Comparison of ENCODE assay signal across 13 mouse cellular contexts in the genomic region with DNA sequence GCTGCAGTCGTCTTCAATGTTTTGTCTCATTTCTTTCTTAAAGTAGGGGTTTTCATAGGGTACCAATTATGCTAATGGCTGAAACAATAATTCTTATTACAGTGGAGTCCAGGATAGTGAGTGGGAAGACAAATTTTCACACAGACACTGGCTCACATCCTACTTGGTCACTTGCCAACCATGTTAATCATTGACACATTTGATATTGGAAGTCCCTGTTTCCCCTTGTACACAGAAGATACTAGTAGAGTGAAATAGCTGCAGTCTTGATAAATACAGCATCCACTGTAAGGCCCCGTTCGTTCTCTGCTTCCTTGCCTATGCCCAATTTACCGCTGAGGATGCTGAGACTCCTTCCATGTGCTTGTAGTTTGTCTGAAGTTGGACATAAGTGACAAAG. TPM values are rescaled to one million over a fixed set of nuclear protein-coding genes. Genes with fewer than 3 reads are reported as not detected.
DNase-seq lines count a peak whose midpoint lies in the region; ATAC-seq and TF ChIP-seq lines count a peak whose summit lies in the region.
"Had no signal": no experiment of that assay in that cellular context is flagged by ENCODE, and none has a peak within 500 bp of the region (broad histone marks: within the 10 kb centered on the region; RNA-seq: fewer than 3 reads in every experiment).

No protein-coding gene starts in this region.

- 79% methylated on average over 4 of the region's 4 CpGs for WGBS in embryonic facial prominence, embryonic 14.5 days
- WGBS in embryonic facial prominence, embryonic 10.5 days: 92% methylated on average over 4 of the region's 4 CpGs
- 38% methylated on average over 4 of the region's 4 CpGs for WGBS in liver, adult 2 months
- WGBS in kidney, postnatal 0 days: 78% methylated on average over 4 of the region's 4 CpGs
- whole genome bisulfite sequencing in stomach, embryonic 14.5 days: 89% methylated on average over 4 of the region's 4 CpGs
- WGBS in midbrain, embryonic 11.5 days: 88% methylated on average over 4 of the region's 4 CpGs
- 87% methylated on average over 4 of the region's 4 CpGs for WGBS in hindbrain, embryonic 16.5 days

- H3K27me3 ChIP-seq in embryonic facial prominence, embryonic 14.5 days (replicated peaks; ENCODE audit: control insufficient read depth, insufficient read depth, low read length): no peaks in the 10 kb centered on the region
- H3K27me3 ChIP-seq in embryonic facial prominence, embryonic 10.5 days (replicated peaks; ENCODE audit: low read depth, poor library complexity, severe bottlenecking): no peaks in the 10 kb centered on the region
- H3K27me3 ChIP-seq in liver, adult 2 months (ENCODE audit: control insufficient read depth, insufficient read depth, low read length): no peaks in the 10 kb centered on the region
- no peaks in the 10 kb centered on the region for H3K27me3 ChIP-seq in kidney, postnatal 0 days (ENCODE audit: insufficient read depth, low read length)
- no peaks in the 10 kb centered on the region for H3K27me3 ChIP-seq in stomach, embryonic 14.5 days (ENCODE audit: control insufficient read depth, insufficient read depth, low read length)
- no peaks in the 10 kb centered on the region for H3K27me3 ChIP-seq in midbrain, embryonic 11.5 days (ENCODE audit: control insufficient read depth, insufficient read depth, low read length)
- H3K27me3 ChIP-seq in hindbrain, embryonic 16.5 days (replicated peaks; ENCODE audit: control insufficient read depth, insufficient read depth, low read length): no peaks in the 10 kb centered on the region
- H3K27me3 ChIP-seq: forebrain, embryonic 15.5 days; midbrain, embryonic 12.5 days; neural tube, embryonic 13.5 days had no signal

- H3K27ac ChIP-seq in embryonic facial prominence, embryonic 14.5 days (replicated peaks; ENCODE audit: low read depth, low read length): no peak overlapping the region
- no peak overlapping the region for H3K27ac ChIP-seq in embryonic facial prominence, embryonic 10.5 days (replicated peaks)
- H3K27ac ChIP-seq in liver, adult 2 months (replicated peaks; ENCODE audit: insufficient read depth, low read depth, low read length): no peak overlapping the region
- H3K27ac ChIP-seq in kidney, postnatal 0 days: no peak overlapping the region
- no peak overlapping the region for H3K27ac ChIP-seq in stomach, embryonic 14.5 days (ENCODE audit: low read length)
- no peak overlapping the region for H3K27ac ChIP-seq in midbrain, embryonic 11.5 days (ENCODE audit: low read depth, low read length)
- H3K27ac ChIP-seq in hindbrain, embryonic 16.5 days (ENCODE audit: low read depth, low read length): no peak overlapping the region
- H3K27ac ChIP-seq: forebrain, embryonic 15.5 days; midbrain, embryonic 12.5 days; neural tube, embryonic 13.5 days had no signal

- H3K9ac ChIP-seq in embryonic facial prominence, embryonic 14.5 days (ENCODE audit: low read depth, low read length): no peak overlapping the region
- H3K9ac ChIP-seq in liver, adult 2 months (ENCODE audit: low read depth, low read length): peak overlapping the region; percentile 45; the same call in 1 of the 2 replicates
- H3K9ac ChIP-seq in kidney, postnatal 0 days (ENCODE audit: low read depth, low read length): no peak overlapping the region
- no peak overlapping the region for H3K9ac ChIP-seq in stomach, embryonic 14.5 days (replicated peaks; ENCODE audit: low read depth, low read length)
- H3K9ac ChIP-seq in midbrain, embryonic 11.5 days (ENCODE audit: low read length): no peak overlapping the region
- no peak overlapping the region for H3K9ac ChIP-seq in hindbrain, embryonic 16.5 days (ENCODE audit: low read depth, low read length)
- H3K9ac ChIP-seq: forebrain, embryonic 15.5 days; midbrain, embryonic 12.5 days; neural tube, embryonic 13.5 days had no signal

- H3K79me2 ChIP-seq in liver, adult 2 months (ENCODE audit: control insufficient read depth, insufficient read depth, low read length): no peaks in the 10 kb centered on the region; the same call in 1 of the 2 replicates

- H3K36me3 ChIP-seq in embryonic facial prominence, embryonic 14.5 days (ENCODE audit: control insufficient read depth, insufficient read depth, low read length): no peaks in the 10 kb centered on the region
- no peaks in the 10 kb centered on the region for H3K36me3 ChIP-seq in embryonic facial prominence, embryonic 10.5 days (replicated peaks)
- H3K36me3 ChIP-seq in liver, adult 2 months (ENCODE audit: control insufficient read depth, insufficient read depth, low read length): no peaks in the 10 kb centered on the region; the same call in 1 of the 2 replicates
- H3K36me3 ChIP-seq in kidney, postnatal 0 days (ENCODE audit: insufficient read depth, low read length): no peaks in the 10 kb centered on the region
- H3K36me3 ChIP-seq in stomach, embryonic 14.5 days (ENCODE audit: control insufficient read depth, insufficient read depth, low read length): no peaks in the 10 kb centered on the region
- no peaks in the 10 kb centered on the region for H3K36me3 ChIP-seq in midbrain, embryonic 11.5 days (ENCODE audit: control insufficient read depth, insufficient read depth, low read length)
- no peaks in the 10 kb centered on the region for H3K36me3 ChIP-seq in hindbrain, embryonic 16.5 days (ENCODE audit: control insufficient read depth, insufficient read depth, low read length)
- H3K36me3 ChIP-seq: forebrain, embryonic 15.5 days; midbrain, embryonic 12.5 days; neural tube, embryonic 13.5 days had no signal

- H3K4me1 ChIP-seq in embryonic facial prominence, embryonic 14.5 days (ENCODE audit: control insufficient read depth, insufficient read depth, low read length): peaks cover 21% of the 10 kb centered on the region
- H3K4me1 ChIP-seq in embryonic facial prominence, embryonic 10.5 days: peaks cover 18% of the 10 kb centered on the region
- H3K4me1 ChIP-seq in liver, adult 2 months (ENCODE audit: control insufficient read depth, insufficient read depth, low read length): peaks cover 7% of the 10 kb centered on the region; the same call in 1 of the 2 replicates
- peaks cover 8% of the 10 kb centered on the region; the same call in 1 of the 2 replicates for H3K4me1 ChIP-seq in kidney, postnatal 0 days (replicated peaks; ENCODE audit: insufficient read depth, low read length)
- H3K4me1 ChIP-seq in stomach, embryonic 14.5 days (ENCODE audit: control insufficient read depth, insufficient read depth, low read length): peaks cover 13% of the 10 kb centered on the region; the same call in 1 of the 2 replicates
- H3K4me1 ChIP-seq in midbrain, embryonic 11.5 days (ENCODE audit: control insufficient read depth, insufficient read depth, low read length): no peaks in the 10 kb centered on the region
- H3K4me1 ChIP-seq in hindbrain, embryonic 16.5 days (ENCODE audit: control insufficient read depth, insufficient read depth, low read depth, low read length): peaks cover 7% of the 10 kb centered on the region; the same call in 1 of the 2 replicates

- peak overlapping the region; percentile 29; the same call in 1 of the 2 replicates for H3K4me2 ChIP-seq in embryonic facial prominence, embryonic 14.5 days (ENCODE audit: low read depth, low read length)
- H3K4me2 ChIP-seq in kidney, postnatal 0 days (ENCODE audit: low read length): peak overlapping the region; percentile 51; the same call in 1 of the 2 replicates
- peak overlapping the region; percentile 62; the same call in 1 of the 2 replicates for H3K4me2 ChIP-seq in stomach, embryonic 14.5 days (replicated peaks; ENCODE audit: low read depth, low read length)
- no peak overlapping the region for H3K4me2 ChIP-seq in midbrain, embryonic 11.5 days
- H3K4me2 ChIP-seq in hindbrain, embryonic 16.5 days (ENCODE audit: low read length): no peak overlapping the region
- H3K4me2 ChIP-seq: forebrain, embryonic 15.5 days; midbrain, embryonic 12.5 days; neural tube, embryonic 13.5 days had no signal

- TF ChIP-seq POLR2A in liver, adult 2 months (IDR thresholded peaks at IDR 0.05; ENCODE audit: extremely low read depth, insufficient read depth, low read length): no peak

- no peak for ATAC-seq in embryonic facial prominence, embryonic 14.5 days (ENCODE audit: low read depth)
- ATAC-seq in kidney, postnatal 0 days (replicated peaks; ENCODE audit: low FRiP score, low read depth): no peak
- ATAC-seq in stomach, embryonic 14.5 days (ENCODE audit: insufficient number of reproducible peaks, insufficient read depth, low FRiP score, low read depth): no peak
- no peak for ATAC-seq in midbrain, embryonic 11.5 days (ENCODE audit: low FRiP score)
- ATAC-seq in hindbrain, embryonic 16.5 days: no peak
- ATAC-seq: forebrain, embryonic 15.5 days had no signal

- H3K9me3 ChIP-seq in embryonic facial prominence, embryonic 14.5 days (ENCODE audit: control insufficient read depth, low read length): no peaks in the 10 kb centered on the region
- no peaks in the 10 kb centered on the region for H3K9me3 ChIP-seq in embryonic facial prominence, embryonic 10.5 days
- no peaks in the 10 kb centered on the region for H3K9me3 ChIP-seq in kidney, postnatal 0 days (replicated peaks; ENCODE audit: low read length)
- H3K9me3 ChIP-seq in stomach, embryonic 14.5 days (ENCODE audit: control insufficient read depth, low read depth, low read length): no peaks in the 10 kb centered on the region
- H3K9me3 ChIP-seq in midbrain, embryonic 11.5 days (ENCODE audit: control insufficient read depth, low read length): no peaks in the 10 kb centered on the region
- no peaks in the 10 kb centered on the region for H3K9me3 ChIP-seq in hindbrain, embryonic 16.5 days (ENCODE audit: control insufficient read depth, low read length)
- H3K9me3 ChIP-seq: forebrain, embryonic 15.5 days; midbrain, embryonic 12.5 days; neural tube, embryonic 13.5 days had no signal

- DNase-seq in embryonic facial prominence, embryonic 14.5 days (ENCODE audit: low spot score): no peak
- no peak for DNase-seq in embryonic facial prominence, embryonic 10.5 days (ENCODE audit: low spot score)
- peak; percentile 54 for DNase-seq in liver, adult 2 months (ENCODE audit: extremely low read depth, low read depth, low spot score)
- DNase-seq in liver: no peak
- no peak for DNase-seq in kidney, postnatal 0 days (ENCODE audit: low spot score)
- no peak for DNase-seq in midbrain, embryonic 11.5 days (ENCODE audit: low spot score, missing footprints)
- DNase-seq: embryo, embryonic 11 days; thymus, postnatal 25 days had no signal

- H3K4me3 ChIP-seq in embryonic facial prominence, embryonic 14.5 days (ENCODE audit: low read depth, low read length): no peak overlapping the region
- no peak overlapping the region for H3K4me3 ChIP-seq in embryonic facial prominence, embryonic 10.5 days
- H3K4me3 ChIP-seq in liver, adult 2 months (ENCODE audit: insufficient read depth, low read depth, low read length): peak overlapping the region; percentile 36
- no peak overlapping the region for H3K4me3 ChIP-seq in kidney, postnatal 0 days (replicated peaks; ENCODE audit: low read depth, low read length)
- H3K4me3 ChIP-seq in stomach, embryonic 14.5 days (ENCODE audit: low read depth, low read length): no peak overlapping the region
- H3K4me3 ChIP-seq in midbrain, embryonic 11.5 days (ENCODE audit: low read depth, low read length): no peak overlapping the region
- no peak overlapping the region for H3K4me3 ChIP-seq in hindbrain, embryonic 16.5 days (ENCODE audit: low read length)
- H3K4me3 ChIP-seq: forebrain, embryonic 15.5 days; midbrain, embryonic 12.5 days; neural tube, embryonic 13.5 days had no signal

- TF ChIP-seq CTCF in liver, adult 2 months (IDR thresholded peaks at IDR 0.05; ENCODE audit: low read depth, low read length): no peak
- TF ChIP-seq CTCF in kidney, postnatal 0 days (IDR thresholded peaks at IDR 0.05; ENCODE audit: low read depth): no peak

RNA-seq across cellular contexts. Expression of gene Cavin2, which starts 3.4 kb away (rescaled TPM):
- polyA plus RNA-seq in embryonic facial prominence, embryonic 14.5 days (2014; fragmentation: Nextera tagmentation; extraction: Ambion mirVana): 78.2 and 81.6 TPM in 2 replicates
- polyA plus RNA-seq in embryonic facial prominence, embryonic 10.5 days (2016; fragmentation: Nextera tagmentation; extraction: Ambion mirVana): 4.6 and 5.7 TPM in 2 replicates
- total RNA-seq in liver, adult 2 months (2014; rRNA removed): 17.6 and 18.1 TPM in 2 replicates
- 5.9 and 6.4 TPM in 2 replicates for polyA plus RNA-seq in liver, adult 2 months (2012; rRNA removed)
- polyA plus RNA-seq in kidney, postnatal 0 days (2015; fragmentation: Nextera tagmentation; extraction: Ambion mirVana): 30.8 and 32.1 TPM in 2 replicates
- polyA plus RNA-seq in stomach, embryonic 14.5 days (2014; fragmentation: Nextera tagmentation; extraction: Ambion mirVana): 88.5 and 94.3 TPM in 2 replicates
- polyA plus RNA-seq in midbrain, embryonic 11.5 days (2014; fragmentation: Nextera tagmentation; extraction: Ambion mirVana): 4.9 and 5.0 TPM in 2 replicates
- 10.2 and 13.5 TPM in 2 replicates for polyA plus RNA-seq in hindbrain, embryonic 16.5 days (2015; fragmentation: Nextera tagmentation; extraction: Ambion mirVana)

Comparison
In these comparisons a context has a peak if more than half of its experiments do, and no peak if none do; other contexts are left out.
1. H3K4me2 ChIP-seq: peak in embryonic facial prominence, embryonic 14.5 days (single experiment), kidney, postnatal 0 days (single experiment) and stomach, embryonic 14.5 days (single experiment); none in midbrain, embryonic 11.5 days (single experiment) and hindbrain, embryonic 16.5 days (single experiment).